Mouse (Mus musculus) stomach, embryonic 15.5 days (tissue): ENCODE data around the gene Pnkd. TPM values are rescaled to one million over a fixed set of nuclear protein-coding genes. Genes with fewer than 3 reads are reported as not detected.
A peak's percentile ranks its signal among the peaks of the same experiment; 100 is the strongest.

Experiments
- ATAC-seq: fragments of 200-750 bp; cut with Nextera tagmentation; 2 replicates; pipeline ENCODE4 v1.8.0; 2017; ENCODE audit warnings: low read depth, moderate number of reproducible peaks, moderate TSS enrichment; ENCODE audit not compliant: insufficient read depth, low FRiP score
- H3K27ac ChIP-seq: fragments of 300-500 bp; sonication (generic); 2 replicates; pipeline ENCODE4 v1.5.1; 2015; ENCODE audit warnings: mild to moderate bottlenecking, inconsistent platforms
- H3K27me3 ChIP-seq: fragments of 300-500 bp; sonication (generic); replicated peaks from 2 replicates; pipeline ENCODE4 v1.6.1; 2015; ENCODE audit warnings: inconsistent platforms
- H3K36me3 ChIP-seq: fragments of 300-500 bp; sonication (generic); 2 replicates; pipeline ENCODE4 v1.6.1; 2015; ENCODE audit warnings: inconsistent platforms
- H3K4me1 ChIP-seq: fragments of 300-500 bp; sonication (generic); 2 replicates; pipeline ENCODE4 v1.6.1; 2015; ENCODE audit warnings: inconsistent platforms
- H3K4me2 ChIP-seq: fragments of 300-500 bp; sonication (generic); 2 replicates; pipeline ENCODE4 v1.6.1; 2015; ENCODE audit warnings: mild to moderate bottlenecking, inconsistent platforms
- H3K4me3 ChIP-seq: fragments of 300-500 bp; sonication (generic); replicated peaks from 2 replicates; pipeline ENCODE4 v1.5.1; 2015; ENCODE audit warnings: inconsistent platforms
- H3K9ac ChIP-seq: fragments of 300-500 bp; sonication (generic); 2 replicates; pipeline ENCODE4 v1.6.1; 2015; ENCODE audit warnings: inconsistent platforms
- H3K9me3 ChIP-seq: fragments of 300-500 bp; sonication (generic); 2 replicates; pipeline ENCODE4 v1.6.1; 2016; ENCODE audit warnings: inconsistent platforms
- WGBS: fragments of 180-500 bp; shearing (Covaris S2); methylation state at CpG from one replicate; pipeline ENCODE4 v1.1.7; 2015; 5-methylcytosine and 5-hydroxymethylcytosine counted together
- polyA plus RNA-seq: library from polyadenylated mRNA; unstranded; fragments of >200 nt; fragmentation: Nextera tagmentation; extraction: Ambion mirVana; gene quantifications from 2 replicates; pipeline ENCODE4 v1.2.1, GENCODE M21; 2015

Pnkd gene
- polyA plus RNA-seq, 1 experiment from 2014 or later, result 117 TPM

GRCm38 (mm10) chr1:74388398-74388920 lies 103.7 kb downstream of the Pnkd start:
- Histone ChIP-seq H3K36me3 (no peaks in the 10 kb centered on the region; the same call in 1 of the 2 replicates), H3K4me3 (no peak overlapping the region), H3K27me3 (no peaks in the 10 kb centered on the region), H3K4me2 (no peak overlapping the region), H3K4me1 (peaks cover 38% of the 10 kb centered on the region), H3K27ac (no peak overlapping the region), H3K9me3 (no peaks in the 10 kb centered on the region), H3K9ac (no peak overlapping the region)
- WGBS, result 83% methylated on average over 7 of the region's 7 CpGs
- no peak for ATAC-seq

- 8% methylated on average over 29 of the region's 29 CpGs for WGBS
- Histone ChIP-seq H3K4me1 (peaks cover 50% of the 10 kb centered on the region), H3K9me3 (no peaks in the 10 kb centered on the region), H3K4me3 (peak overlapping the region; percentile 79), H3K36me3 (peaks cover 13% of the 10 kb centered on the region), H3K4me2 (peak overlapping the region; percentile 52), H3K27me3 (no peaks in the 10 kb centered on the region), H3K27ac (peak overlapping the region; percentile 99), H3K9ac (no peak overlapping the region)
- ATAC-seq, result peak; percentile 7; the same call in 1 of the 2 replicates
Observed at GRCm38 (mm10) chr1:74389831-74390286, 105.1 kb downstream of the Pnkd start.

- H3K9me3 ChIP-seq, result no peaks in the 10 kb centered on the region
- peak overlapping the region; percentile 99 for H3K27ac ChIP-seq
- 6% methylated on average over 21 of the region's 21 CpGs for WGBS
- ATAC-seq, result 0 out of 2 replicates have a peak, but pooled peaks have one; percentile 0
- H3K4me2 ChIP-seq, result peak overlapping the region; percentile 52
- peaks cover 51% of the 10 kb centered on the region for H3K4me1 ChIP-seq
- no peak overlapping the region for H3K9ac ChIP-seq
- H3K27me3 ChIP-seq, result no peaks in the 10 kb centered on the region
- peaks cover 19% of the 10 kb centered on the region for H3K36me3 ChIP-seq
- peak overlapping the region; percentile 79 for H3K4me3 ChIP-seq
Observed at GRCm38 (mm10) chr1:74390287-74390906, 105.7 kb downstream of the Pnkd start.

GRCm38 (mm10) chr1:74390924-74391748 lies 106.4 kb downstream of the Pnkd start, which contains the start of gene Ctdsp1:
TSS of gene Ctdsp1 (plus strand) at chr1:74391509.
- H3K4me1 ChIP-seq, result peaks cover 51% of the 10 kb centered on the region
- 2% methylated on average over 45 of the region's 51 CpGs for WGBS
- peak; percentile 70 for ATAC-seq

GRCm38 (mm10) chr1:74391844-74392441 lies 107.2 kb downstream of the Pnkd start:
- H3K36me3 ChIP-seq, result peaks cover 19% of the 10 kb centered on the region
- H3K27ac ChIP-seq, result peak overlapping the region; percentile 99
- peak overlapping the region; percentile 75 for H3K4me2 ChIP-seq
- no peaks in the 10 kb centered on the region for H3K27me3 ChIP-seq
- H3K4me1 ChIP-seq, result peaks cover 48% of the 10 kb centered on the region
- peak overlapping the region; percentile 79 for H3K4me3 ChIP-seq
- H3K9me3 ChIP-seq, result no peaks in the 10 kb centered on the region
- under 1% methylated on average over 54 of the region's 63 CpGs for WGBS
- ATAC-seq, result peak; percentile 17; the same call in 1 of the 2 replicates
- H3K9ac ChIP-seq, result peak overlapping the region; percentile 89

More at GRCm38 (mm10) chr1:74390924-74391748, 106.4 kb downstream of the Pnkd start, which contains the start of gene Ctdsp1:
- Histone ChIP-seq H3K36me3 (peaks cover 19% of the 10 kb centered on the region), H3K9me3 (no peaks in the 10 kb centered on the region), H3K4me3 (peak within 1 kb of the TSS; percentile 79), H3K27ac (peak within 1 kb of the TSS; percentile 99), H3K4me2 (peak within 1 kb of the TSS; percentile 75), H3K9ac (peak within 1 kb of the TSS; percentile 89), H3K27me3 (no peaks in the 10 kb centered on the region)

- H3K27me3 ChIP-seq, result no peaks in the 10 kb centered on the region
- H3K4me3 ChIP-seq, result peak overlapping the region; percentile 79
- H3K27ac ChIP-seq, result peak overlapping the region; percentile 99
- peaks cover 19% of the 10 kb centered on the region for H3K36me3 ChIP-seq
- peaks cover 44% of the 10 kb centered on the region for H3K4me1 ChIP-seq
- peak; percentile 4; the same call in 1 of the 2 replicates for ATAC-seq
- 1% methylated on average over 16 of the region's 16 CpGs for WGBS
- H3K9me3 ChIP-seq, result no peaks in the 10 kb centered on the region
- peak overlapping the region; percentile 89 for H3K9ac ChIP-seq
- H3K4me2 ChIP-seq, result peak overlapping the region; percentile 75
Observed at GRCm38 (mm10) chr1:74392446-74392994, 107.8 kb downstream of the Pnkd start.

GRCm38 (mm10) chr1:74393010-74393409 lies 108.3 kb downstream of the Pnkd start:
- no peak for ATAC-seq
- Histone ChIP-seq H3K4me1 (peaks cover 42% of the 10 kb centered on the region), H3K9ac (peak overlapping the region; percentile 89), H3K27ac (peak overlapping the region; percentile 99), H3K36me3 (peaks cover 19% of the 10 kb centered on the region), H3K4me2 (peak overlapping the region; percentile 75), H3K9me3 (no peaks in the 10 kb centered on the region), H3K4me3 (peak overlapping the region; percentile 79), H3K27me3 (no peaks in the 10 kb centered on the region)
- 38% methylated on average over 7 of the region's 7 CpGs for WGBS

GRCm38 (mm10) chr1:74393697-74394096 lies 109.0 kb downstream of the Pnkd start:
- 84% methylated on average over 9 of the region's 9 CpGs for WGBS
- H3K9ac ChIP-seq, result no peak overlapping the region
- H3K36me3 ChIP-seq, result peaks cover 19% of the 10 kb centered on the region
- H3K4me2 ChIP-seq, result peak overlapping the region; percentile 75
- no peak overlapping the region for H3K27ac ChIP-seq
- no peak overlapping the region for H3K4me3 ChIP-seq
- H3K27me3 ChIP-seq, result no peaks in the 10 kb centered on the region
- no peak for ATAC-seq
- peaks cover 44% of the 10 kb centered on the region for H3K4me1 ChIP-seq
- no peaks in the 10 kb centered on the region for H3K9me3 ChIP-seq

GRCm38 (mm10) chr1:74394311-74394710 lies 109.6 kb downstream of the Pnkd start:
- no peak overlapping the region for H3K9ac ChIP-seq

GRCm38 (mm10) chr1:74394858-74395257 lies 110.1 kb downstream of the Pnkd start:
- WGBS, result 90% methylated on average over 15 of the region's 15 CpGs
- Histone ChIP-seq H3K4me3 (no peak overlapping the region), H3K27me3 (no peaks in the 10 kb centered on the region), H3K4me1 (peaks cover 36% of the 10 kb centered on the region), H3K27ac (no peak overlapping the region), H3K9ac (no peak overlapping the region), H3K36me3 (peaks cover 19% of the 10 kb centered on the region), H3K4me2 (no peak overlapping the region), H3K9me3 (no peaks in the 10 kb centered on the region)
- ATAC-seq, result no peak

More at GRCm38 (mm10) chr1:74394311-74394710, 109.6 kb downstream of the Pnkd start:
- Histone ChIP-seq H3K4me1 (peaks cover 42% of the 10 kb centered on the region), H3K4me3 (no peak overlapping the region), H3K36me3 (peaks cover 19% of the 10 kb centered on the region), H3K27ac (no peak overlapping the region), H3K27me3 (no peaks in the 10 kb centered on the region), H3K9me3 (no peaks in the 10 kb centered on the region), H3K4me2 (no peak overlapping the region)
- 92% methylated on average over 9 of the region's 9 CpGs for WGBS
- no peak for ATAC-seq

GRCm38 (mm10) chr1:74395290-74395689 lies 110.6 kb downstream of the Pnkd start:
- Histone ChIP-seq H3K36me3 (peaks cover 19% of the 10 kb centered on the region), H3K27me3 (no peaks in the 10 kb centered on the region), H3K27ac (no peak overlapping the region), H3K9me3 (no peaks in the 10 kb centered on the region), H3K9ac (no peak overlapping the region), H3K4me1 (peaks cover 33% of the 10 kb centered on the region), H3K4me3 (no peak overlapping the region), H3K4me2 (no peak overlapping the region)
- no peak for ATAC-seq
- 82% methylated on average over 13 of the region's 13 CpGs for WGBS
